Mouse (Mus musculus) liver, embryonic 16.5 days (tissue): Measurements from ENCODE around the gene Antxr2. TPM values are rescaled to one million over a fixed set of nuclear protein-coding genes. Genes with fewer than 3 reads are reported as not detected.

Experiments
- ATAC-seq: fragments of 200-750 bp; cut with Nextera tagmentation; 2 replicates; pipeline ENCODE4 v1.8.0; 2017; ENCODE audit warnings: low read depth, mild to moderate bottlenecking, moderate number of reproducible peaks, moderate library complexity
- H3K27ac ChIP-seq: fragments of 300-500 bp; sonication (generic); 2 replicates; pipeline ENCODE4 v1.5.1; 2014; ENCODE audit warnings: mild to moderate bottlenecking, low read length
- H3K27me3 ChIP-seq: fragments of 300-500 bp; sonication (generic); 2 replicates; pipeline ENCODE4 v1.6.1; 2014; ENCODE audit warnings: low read depth, low read length, mixed read lengths; ENCODE audit not compliant: control insufficient read depth, insufficient read depth
- H3K36me3 ChIP-seq: fragments of 300-500 bp; sonication (generic); 2 replicates; pipeline ENCODE4 v1.6.1; 2014; ENCODE audit warnings: mild to moderate bottlenecking; ENCODE audit not compliant: control insufficient read depth, insufficient read depth
- H3K4me1 ChIP-seq: fragments of 300-500 bp; sonication (generic); 2 replicates; pipeline ENCODE4 v1.6.1; 2014; ENCODE audit warnings: low read depth, low read length, mixed read lengths; ENCODE audit not compliant: control insufficient read depth
- H3K4me2 ChIP-seq: fragments of 300-500 bp; sonication (generic); 2 replicates; pipeline ENCODE4 v1.6.1; 2014; ENCODE audit warnings: low read depth, low read length, mixed read lengths
- H3K4me3 ChIP-seq: fragments of 300-500 bp; sonication (generic); 2 replicates; pipeline ENCODE4 v1.5.1; 2014; ENCODE audit warnings: low read depth, mild to moderate bottlenecking, low read length
- H3K9ac ChIP-seq: fragments of 300-500 bp; sonication (generic); 2 replicates; pipeline ENCODE4 v1.6.1; 2014; ENCODE audit warnings: low read depth, low read length
- H3K9me3 ChIP-seq: fragments of 300-500 bp; sonication (generic); replicated peaks from 2 replicates; pipeline ENCODE4 v1.6.1; 2016; ENCODE audit warnings: low read length; ENCODE audit not compliant: control insufficient read depth
- WGBS: fragments of 180-500 bp; shearing (Covaris S2); extraction: QIAGEN DNeasy Blood & Tissue Kit; methylation state at CpG from one replicate; pipeline ENCODE4 v1.1.7; 2014; ENCODE audit not compliant: insufficient replicate concordance; 5-methylcytosine and 5-hydroxymethylcytosine counted together
- polyA plus RNA-seq: library from polyadenylated mRNA; unstranded; fragments of >200 nt; fragmentation: Nextera tagmentation; extraction: Ambion mirVana; gene quantifications from 2 replicates; pipeline ENCODE4 v1.2.1, GENCODE M21; 2015

The Antxr2 gene
- polyA plus RNA-seq, 1 experiment from 2014 or later: 7.8 TPM

DNA sequence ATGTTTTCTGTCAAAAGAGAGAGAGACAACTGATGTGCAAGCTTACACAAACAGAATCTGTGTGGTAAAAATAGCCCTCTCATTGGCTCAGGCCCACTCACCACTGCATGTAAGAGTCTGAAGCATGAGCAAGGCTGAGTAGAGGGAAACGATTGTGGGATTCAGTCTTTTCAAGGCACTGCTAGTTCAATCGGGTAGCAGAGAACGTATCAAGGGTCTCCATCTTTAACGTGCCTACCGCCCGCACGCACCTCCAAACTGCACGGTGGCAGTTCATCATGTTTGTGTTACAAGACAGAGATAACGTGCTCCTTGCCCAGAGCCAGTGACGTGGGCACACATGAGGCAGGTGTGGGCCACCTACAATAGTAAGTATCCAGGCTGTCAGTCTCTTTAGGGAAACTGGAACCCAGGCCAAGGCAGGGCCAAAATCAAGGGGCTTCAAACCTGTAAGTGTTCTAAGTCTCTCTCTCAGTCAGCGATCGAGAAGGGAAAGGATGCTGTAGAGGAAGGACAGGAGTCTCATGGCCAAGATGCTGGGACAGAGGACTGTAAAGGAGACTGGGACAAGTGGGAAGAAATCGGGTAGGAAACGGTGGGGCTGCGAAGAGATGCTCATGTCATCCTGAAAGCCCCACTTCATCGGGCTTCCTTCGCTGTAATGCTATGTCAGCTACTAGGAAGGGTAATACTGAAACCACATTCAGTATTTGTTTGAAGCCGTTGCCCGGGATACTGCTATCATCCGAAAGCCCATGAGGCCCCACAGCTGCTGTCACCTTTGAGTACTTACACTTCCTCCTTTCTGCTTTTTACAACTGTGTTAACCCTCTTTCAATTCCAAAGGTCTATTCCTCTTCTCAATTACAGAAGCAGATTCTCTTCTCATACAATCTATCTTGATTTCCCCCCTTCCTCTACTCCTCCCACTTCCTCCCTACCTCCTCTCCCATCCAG, 14.3 kb downstream of the Antxr2 start:
- ATAC-seq: no peak

DNA sequence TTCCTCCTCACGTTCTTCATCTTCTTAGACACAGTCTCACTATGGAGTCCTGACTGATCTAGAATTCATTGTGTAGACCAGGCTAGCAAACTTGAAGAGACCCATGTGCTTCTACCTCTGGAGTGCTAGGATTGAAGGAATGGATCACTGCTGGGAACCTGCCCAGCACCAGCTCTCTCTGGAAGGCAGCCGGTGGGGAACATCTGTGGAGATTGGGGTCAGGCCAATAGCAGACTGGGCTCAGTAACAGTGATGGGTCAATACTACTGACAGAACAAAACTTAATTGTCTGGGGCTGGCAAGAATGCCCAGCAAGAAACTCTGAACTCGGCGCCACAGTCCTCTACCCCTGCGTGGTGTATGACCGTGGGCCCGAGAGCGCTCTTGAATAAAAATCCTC, 25.1 kb downstream of the Antxr2 start:
- Histone ChIP-seq H3K4me3 (no peak overlapping the region), H3K4me1 (no peaks in the 10 kb centered on the region), H3K9ac (no peak overlapping the region), H3K27me3 (no peaks in the 10 kb centered on the region), H3K36me3 (peaks cover 2% of the 10 kb centered on the region; the same call in 1 of the 2 replicates), H3K27ac (no peak overlapping the region), H3K9me3 (no peaks in the 10 kb centered on the region), H3K4me2 (no peak overlapping the region)
- WGBS: 81% methylated on average over 8 of the region's 8 CpGs
- ATAC-seq: no peak

More for the DNA sequence above, 14.3 kb downstream of the Antxr2 start:
- 0 out of 2 replicates have a peak overlapping the region, but pooled peaks have one; percentile 5 for H3K4me2 ChIP-seq
- H3K36me3 ChIP-seq: no peaks in the 10 kb centered on the region
- WGBS: 42% methylated on average over 20 of the region's 20 CpGs
- no peaks in the 10 kb centered on the region for H3K9me3 ChIP-seq
- H3K4me3 ChIP-seq: no peak overlapping the region
- no peaks in the 10 kb centered on the region; the same call in 1 of the 2 replicates for H3K4me1 ChIP-seq
- H3K27me3 ChIP-seq: no peaks in the 10 kb centered on the region
- no peak overlapping the region for H3K27ac ChIP-seq
- H3K9ac ChIP-seq: no peak overlapping the region

GRCm38 (mm10) chr5:97999261-97999824, 31.5 kb downstream of the Antxr2 start:
- no peak overlapping the region for H3K27ac ChIP-seq
- H3K4me3 ChIP-seq: no peak overlapping the region
- no peaks in the 10 kb centered on the region for H3K9me3 ChIP-seq
- peaks cover 2% of the 10 kb centered on the region; the same call in 1 of the 2 replicates for H3K36me3 ChIP-seq
- no peaks in the 10 kb centered on the region for H3K4me1 ChIP-seq
- no peaks in the 10 kb centered on the region for H3K27me3 ChIP-seq
- ATAC-seq: no peak
- H3K9ac ChIP-seq: no peak overlapping the region
- H3K4me2 ChIP-seq: no peak overlapping the region
- 50% methylated on average over 2 of the region's 2 CpGs for WGBS

DNA sequence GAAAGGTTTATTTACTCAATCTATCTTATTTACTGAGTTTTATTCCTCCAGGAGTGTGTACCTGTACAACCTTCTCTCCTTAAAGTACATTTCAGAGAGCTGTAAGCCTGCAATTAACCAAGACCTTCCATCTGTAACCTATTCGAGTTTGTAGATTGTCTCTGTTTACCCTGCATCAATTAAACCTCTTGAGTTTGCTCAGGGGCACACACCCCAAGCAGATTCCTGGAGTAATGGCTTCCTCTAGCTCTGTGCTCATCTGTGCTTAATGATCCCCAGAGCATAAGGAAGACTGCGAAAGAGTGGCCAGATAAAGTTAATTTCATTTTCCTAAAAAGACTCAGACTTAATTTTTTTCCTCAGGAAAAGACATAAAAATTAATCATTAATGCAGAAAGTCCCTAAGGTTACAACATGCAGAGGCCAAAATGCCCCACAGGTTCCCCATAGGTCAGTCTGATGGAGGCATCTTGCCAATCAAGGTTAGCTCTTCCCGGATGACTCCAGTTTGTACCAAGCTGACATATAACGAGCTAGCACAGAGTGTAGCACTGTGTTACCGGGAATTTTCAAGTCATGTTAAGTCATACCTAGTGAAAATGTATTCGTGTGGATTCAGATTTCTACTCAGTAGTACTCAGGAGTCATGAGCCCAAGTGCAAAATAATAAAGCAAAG, 34.2 kb downstream of the Antxr2 start:
- Histone ChIP-seq H3K9ac (no peak overlapping the region), H3K9me3 (no peaks in the 10 kb centered on the region), H3K4me1 (no peaks in the 10 kb centered on the region), H3K36me3 (peaks cover 2% of the 10 kb centered on the region; the same call in 1 of the 2 replicates), H3K4me2 (no peak overlapping the region), H3K27ac (no peak overlapping the region), H3K4me3 (no peak overlapping the region), H3K27me3 (no peaks in the 10 kb centered on the region)
- ATAC-seq: peak; percentile 48; the same call in 1 of the 2 replicates
- WGBS: 56% methylated on average over 6 of the region's 6 CpGs

DNA sequence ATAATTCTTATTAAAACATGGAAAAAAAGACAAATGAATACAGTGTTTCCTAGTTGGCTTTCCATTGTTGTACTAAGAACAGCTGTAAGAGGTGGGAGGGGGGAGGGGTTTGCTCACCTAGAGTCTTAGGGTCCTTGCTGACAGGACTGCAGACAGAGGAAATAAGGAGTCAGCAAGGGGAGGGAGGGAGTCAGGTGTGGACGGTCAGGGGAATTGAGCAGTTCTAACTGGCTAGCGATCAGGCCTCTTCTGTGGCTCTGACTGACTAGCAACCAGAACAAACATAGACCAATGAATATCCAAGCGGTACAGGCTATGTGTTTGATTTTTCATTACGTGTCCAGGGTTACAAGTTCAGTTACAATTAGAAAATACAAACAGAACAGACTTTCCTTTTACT, 35.0 kb downstream of the Antxr2 start:
- H3K4me2 ChIP-seq: no peak overlapping the region
- no peaks in the 10 kb centered on the region for H3K27me3 ChIP-seq
- H3K9me3 ChIP-seq: no peaks in the 10 kb centered on the region
- no peak overlapping the region for H3K27ac ChIP-seq
- H3K9ac ChIP-seq: no peak overlapping the region
- no peaks in the 10 kb centered on the region for H3K36me3 ChIP-seq
- H3K4me3 ChIP-seq: no peak overlapping the region
- H3K4me1 ChIP-seq: no peaks in the 10 kb centered on the region
- no peak for ATAC-seq
- 59% methylated on average over 4 of the region's 4 CpGs for WGBS

DNA sequence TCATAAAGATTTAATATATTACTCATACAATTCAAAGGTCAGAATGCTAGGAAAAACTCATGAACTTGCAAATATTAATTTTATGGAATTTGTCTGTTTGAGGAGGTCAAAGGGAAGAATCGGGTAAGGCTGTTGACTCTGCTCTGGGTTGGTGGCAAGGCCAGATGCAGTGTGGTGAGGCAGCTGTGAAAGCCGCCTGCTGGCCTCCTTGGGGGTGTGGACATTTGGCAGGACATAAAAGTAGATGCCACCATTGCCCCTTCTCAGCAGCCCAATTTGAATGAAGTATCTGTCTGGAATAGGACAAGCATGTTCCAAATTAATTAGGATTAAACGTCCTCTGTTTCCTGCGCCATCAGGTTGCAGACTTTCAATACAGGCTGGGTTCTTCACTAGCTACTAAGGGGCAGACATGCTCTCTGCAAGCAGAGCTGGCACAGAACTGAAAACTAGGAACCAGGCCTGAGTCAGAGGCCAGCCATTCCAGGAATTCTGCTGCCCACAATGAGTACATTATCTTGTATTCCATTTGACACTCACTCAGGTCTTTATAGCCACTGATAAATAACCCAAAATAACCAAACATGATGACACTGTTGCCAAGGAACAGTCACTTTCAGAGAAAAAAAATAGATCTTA, 44.1 kb downstream of the Antxr2 start:
- H3K9ac ChIP-seq: no peak overlapping the region
- no peaks in the 10 kb centered on the region for H3K9me3 ChIP-seq
- no peak overlapping the region for H3K27ac ChIP-seq
- no peaks in the 10 kb centered on the region for H3K4me1 ChIP-seq
- ATAC-seq: no peak
- no peak overlapping the region for H3K4me3 ChIP-seq
- no peaks in the 10 kb centered on the region for H3K27me3 ChIP-seq
- no peak overlapping the region for H3K4me2 ChIP-seq
- no peaks in the 10 kb centered on the region for H3K36me3 ChIP-seq
- WGBS: 68% methylated on average over 4 of the region's 4 CpGs

GRCm38 (mm10) chr5:97983375-97983774, 47.5 kb downstream of the Antxr2 start:
- no peak overlapping the region for H3K9ac ChIP-seq
- H3K9me3 ChIP-seq: no peaks in the 10 kb centered on the region
- no peak overlapping the region for H3K4me3 ChIP-seq
- ATAC-seq: no peak
- WGBS: 72% methylated on average over 9 of the region's 9 CpGs
- H3K36me3 ChIP-seq: no peaks in the 10 kb centered on the region
- no peak overlapping the region for H3K4me2 ChIP-seq
- no peak overlapping the region for H3K27ac ChIP-seq
- H3K4me1 ChIP-seq: no peaks in the 10 kb centered on the region
- no peaks in the 10 kb centered on the region for H3K27me3 ChIP-seq

DNA sequence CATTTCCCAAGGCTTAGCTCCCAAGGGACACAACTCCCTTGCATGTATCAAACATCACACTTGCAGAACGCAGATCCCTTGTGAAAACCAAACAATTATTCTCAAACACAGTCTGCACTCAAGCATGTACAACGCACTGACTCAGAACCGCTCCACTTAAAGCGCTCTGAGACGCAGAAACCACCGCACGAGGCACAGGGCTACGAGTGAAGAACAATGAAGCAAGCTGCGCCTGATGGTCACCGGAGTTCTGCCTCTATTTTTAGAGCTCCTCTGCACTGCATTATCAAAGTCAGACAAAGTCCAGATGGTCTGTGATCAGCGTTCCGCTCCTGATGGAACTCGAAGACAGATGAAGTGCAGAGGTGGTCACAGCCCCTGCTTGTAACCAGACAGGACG, 50.4 kb downstream of the Antxr2 start:
- Histone ChIP-seq H3K9me3 (no peaks in the 10 kb centered on the region), H3K4me1 (no peaks in the 10 kb centered on the region), H3K27ac (no peak overlapping the region), H3K27me3 (no peaks in the 10 kb centered on the region), H3K36me3 (no peaks in the 10 kb centered on the region), H3K4me3 (no peak overlapping the region), H3K9ac (no peak overlapping the region), H3K4me2 (no peak overlapping the region)
- ATAC-seq: no peak
- 41% methylated on average over 14 of the region's 14 CpGs for WGBS
